Mouse (Mus musculus) limb, embryonic 10.5 days (tissue): ENCODE measurements around the gene Prpf18. TPM values are rescaled to one million over a fixed set of nuclear protein-coding genes. Genes with fewer than 3 reads are reported as not detected.
A peak's percentile ranks its signal among the peaks of the same experiment; 100 is the strongest.

Experiments
- DNase-seq: peaks from one replicate; pipeline ENCODE4 v3.0.0-alpha.2; 2017; ENCODE audit warnings: low spot score
- H3K27ac ChIP-seq: fragments of 300-500 bp; sonication (generic); 2 replicates; pipeline ENCODE4 v1.5.1; 2016; ENCODE audit warnings: mild to moderate bottlenecking
- H3K27me3 ChIP-seq: fragments of 300-500 bp; sonication (generic); 2 replicates; pipeline ENCODE4 v1.6.1; 2016; ENCODE audit warnings: low read depth, mild to moderate bottlenecking; ENCODE audit not compliant: poor library complexity, severe bottlenecking
- H3K36me3 ChIP-seq: fragments of 300-500 bp; sonication (generic); 2 replicates; pipeline ENCODE4 v1.6.1; 2016; ENCODE audit warnings: mild to moderate bottlenecking, moderate library complexity
- H3K4me1 ChIP-seq: fragments of 300-500 bp; sonication (generic); 2 replicates; pipeline ENCODE4 v1.6.1; 2016
- H3K4me3 ChIP-seq: fragments of 300-500 bp; sonication (generic); 2 replicates; pipeline ENCODE4 v1.5.1; 2016; ENCODE audit warnings: mild to moderate bottlenecking, moderate library complexity
- H3K9me3 ChIP-seq: fragments of 300-500 bp; sonication (generic); replicated peaks from 2 replicates; pipeline ENCODE4 v1.6.1; 2016; ENCODE audit warnings: mild to moderate bottlenecking
- WGBS: fragments of 180-500 bp; shearing (Covaris S2); methylation state at CpG from one replicate; pipeline ENCODE4 v1.1.7; 2016; 5-methylcytosine and 5-hydroxymethylcytosine counted together
- polyA plus RNA-seq: library from polyadenylated mRNA; unstranded; fragments of >200 nt; fragmentation: Nextera tagmentation; extraction: Ambion mirVana; gene quantifications from 2 replicates; pipeline ENCODE4 v1.2.1, GENCODE M21; 2016

Gene Prpf18
- polyA plus RNA-seq, 1 experiment from 2014 or later = 42.1 TPM

DNA sequence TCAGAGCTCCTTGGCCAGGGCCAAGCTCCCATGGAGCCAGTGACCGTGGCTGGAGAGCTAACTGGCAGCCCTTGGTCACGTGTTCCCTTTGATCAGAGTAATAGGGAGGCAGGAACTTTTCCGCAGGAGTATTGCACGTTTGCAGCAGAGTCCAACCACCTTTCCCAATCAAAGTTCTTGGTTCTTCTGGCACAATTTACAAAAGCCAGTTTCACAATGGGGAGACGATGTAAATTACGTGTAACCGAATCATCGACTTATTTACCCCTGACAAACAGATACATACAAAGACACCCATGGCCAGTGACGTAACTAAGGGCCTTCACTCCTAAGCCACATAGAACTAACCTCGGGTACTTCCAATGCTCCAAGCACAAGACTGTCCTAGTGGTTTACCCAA lies 42.5 kb downstream of the Prpf18 start:
- no peak for DNase-seq
- H3K27me3 ChIP-seq = no peaks in the 10 kb centered on the region
- peaks cover 98% of the 10 kb centered on the region for H3K36me3 ChIP-seq
- no peaks in the 10 kb centered on the region for H3K9me3 ChIP-seq
- 81% methylated on average over 10 of the region's 10 CpGs for WGBS
- H3K4me1 ChIP-seq = peaks cover 5% of the 10 kb centered on the region; the same call in 1 of the 2 replicates
- no peak overlapping the region for H3K4me3 ChIP-seq
- no peak overlapping the region for H3K27ac ChIP-seq

DNA sequence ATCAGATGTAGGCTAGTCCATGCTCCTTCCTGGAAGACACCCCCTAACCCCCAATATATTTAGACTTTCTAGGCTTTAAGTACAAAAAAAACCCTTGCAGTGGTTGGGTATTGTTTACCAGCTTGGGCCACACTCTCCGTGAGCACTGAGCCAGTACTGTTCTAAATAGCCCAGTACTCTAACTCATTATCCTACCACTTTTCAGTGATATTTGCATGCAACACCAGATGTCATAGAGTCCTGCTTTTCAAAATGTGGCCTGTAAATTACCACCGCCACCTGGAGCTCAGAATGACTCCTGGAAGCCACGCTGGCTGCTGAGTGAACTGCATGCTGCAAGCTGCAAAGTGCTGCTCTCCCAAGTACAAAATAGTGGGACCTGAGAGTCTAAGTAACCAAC lies 43.7 kb downstream of the Prpf18 start:
- Histone ChIP-seq H3K4me1 (peaks cover 8% of the 10 kb centered on the region), H3K9me3 (no peaks in the 10 kb centered on the region), H3K27ac (peak overlapping the region; percentile 11), H3K27me3 (no peaks in the 10 kb centered on the region), H3K4me3 (no peak overlapping the region), H3K36me3 (peaks cover 100% of the 10 kb centered on the region)
- WGBS = 84% methylated on average over 3 of the region's 3 CpGs
- no peak for DNase-seq

DNA sequence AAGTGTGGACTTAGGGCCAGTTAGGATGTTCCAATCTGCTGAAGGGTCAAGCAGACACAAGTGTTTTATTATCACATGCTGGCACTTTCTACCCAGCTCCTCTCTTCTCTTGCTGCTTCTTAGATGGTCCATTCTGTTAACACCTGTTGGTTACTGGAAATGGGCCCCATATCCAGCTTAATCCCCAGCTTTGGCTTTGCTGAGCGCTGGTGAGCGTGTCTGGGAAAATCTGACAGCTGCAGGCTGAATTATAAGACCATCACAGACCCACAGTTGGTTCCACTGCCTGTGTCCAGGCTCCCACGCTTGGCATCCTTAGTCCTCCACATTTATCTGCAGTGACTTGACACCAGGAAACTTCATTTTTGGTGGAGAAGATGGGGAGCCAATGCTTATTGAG lies 45.4 kb downstream of the Prpf18 start:
- peaks cover 100% of the 10 kb centered on the region for H3K36me3 ChIP-seq
- H3K27ac ChIP-seq = no peak overlapping the region
- H3K27me3 ChIP-seq = no peaks in the 10 kb centered on the region
- no peak for DNase-seq
- H3K4me1 ChIP-seq = peaks cover 14% of the 10 kb centered on the region
- WGBS = 95% methylated on average over 3 of the region's 3 CpGs
- H3K4me3 ChIP-seq = no peak overlapping the region
- no peaks in the 10 kb centered on the region for H3K9me3 ChIP-seq

- DNase-seq = no peak
- H3K36me3 ChIP-seq = peaks cover 100% of the 10 kb centered on the region
- H3K27ac ChIP-seq = no peak overlapping the region
- no peaks in the 10 kb centered on the region for H3K27me3 ChIP-seq
- no peak overlapping the region for H3K4me3 ChIP-seq
- H3K4me1 ChIP-seq = peaks cover 39% of the 10 kb centered on the region
- WGBS = 85% methylated on average over 33 of the region's 33 CpGs
- H3K9me3 ChIP-seq = no peaks in the 10 kb centered on the region
Observed at GRCm38 (mm10) chr2:4603361-4603945, 48.5 kb downstream of the Prpf18 start.

- Histone ChIP-seq H3K4me3 (no peak overlapping the region), H3K27ac (peak overlapping the region; percentile 4; the same call in 1 of the 2 replicates), H3K27me3 (no peaks in the 10 kb centered on the region), H3K9me3 (no peaks in the 10 kb centered on the region), H3K4me1 (peaks cover 37% of the 10 kb centered on the region), H3K36me3 (peaks cover 100% of the 10 kb centered on the region)
- DNase-seq = peak; percentile 61
- 44% methylated on average over 15 of the region's 15 CpGs for WGBS
Observed at GRCm38 (mm10) chr2:4601034-4601890, 50.7 kb downstream of the Prpf18 start.

DNA sequence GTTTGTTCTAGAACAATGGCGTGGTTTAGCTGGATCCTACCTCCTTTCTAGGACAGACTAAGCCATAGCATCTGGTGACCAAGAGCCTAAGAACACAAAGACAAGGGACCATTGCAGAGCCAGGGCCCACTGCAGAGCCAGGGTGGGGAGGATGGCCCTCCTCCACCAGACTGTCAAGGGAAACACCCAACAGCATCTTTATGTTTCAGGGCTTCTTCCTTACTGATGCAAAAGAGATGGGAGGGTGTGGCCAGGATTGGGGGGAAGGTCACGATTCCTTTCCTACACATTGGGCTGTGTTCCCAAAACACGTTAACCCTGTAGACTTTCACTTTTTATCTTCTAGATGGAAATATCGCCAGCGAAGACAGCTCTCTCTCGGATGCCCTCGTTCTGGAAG lies 54.9 kb downstream of the Prpf18 start:
- DNase-seq = no peak
- Histone ChIP-seq H3K36me3 (peaks cover 100% of the 10 kb centered on the region), H3K9me3 (no peaks in the 10 kb centered on the region), H3K27ac (no peak overlapping the region), H3K4me1 (peaks cover 48% of the 10 kb centered on the region), H3K27me3 (no peaks in the 10 kb centered on the region), H3K4me3 (no peak overlapping the region)
- 91% methylated on average over 7 of the region's 7 CpGs for WGBS

DNA sequence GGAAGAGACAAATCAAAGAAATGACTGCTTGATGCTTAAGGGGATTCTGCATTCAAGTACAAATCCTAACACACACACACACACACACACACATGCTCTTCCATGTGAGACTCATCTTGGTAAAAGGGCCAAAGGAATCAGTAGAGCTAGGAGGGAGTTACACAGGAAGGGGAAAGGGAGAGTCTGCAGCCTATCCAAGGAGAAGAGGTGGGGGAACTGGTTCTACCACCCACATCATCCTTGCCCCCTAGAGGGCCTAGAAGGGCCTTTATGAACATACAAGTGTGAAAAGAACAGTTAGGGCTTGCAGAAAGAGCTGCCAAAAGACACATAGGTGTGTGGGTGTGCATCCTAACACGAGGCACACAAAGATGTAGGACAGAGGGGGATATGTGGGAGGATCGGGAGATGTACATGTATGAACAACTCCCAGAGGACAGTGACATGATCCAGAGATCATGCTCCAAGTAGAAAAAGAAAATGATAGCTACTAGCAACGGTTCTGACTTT lies 58.0 kb downstream of the Prpf18 start:
- no peak overlapping the region for H3K27ac ChIP-seq
- H3K4me1 ChIP-seq = peaks cover 28% of the 10 kb centered on the region
- DNase-seq = no peak
- H3K27me3 ChIP-seq = no peaks in the 10 kb centered on the region
- H3K4me3 ChIP-seq = no peak overlapping the region
- H3K36me3 ChIP-seq = peaks cover 99% of the 10 kb centered on the region
- no peaks in the 10 kb centered on the region for H3K9me3 ChIP-seq
- WGBS = 93% methylated on average over 3 of the region's 3 CpGs

GRCm38 (mm10) chr2:4593433-4593832 lies 58.5 kb downstream of the Prpf18 start:
- Histone ChIP-seq H3K27ac (no peak overlapping the region), H3K4me3 (no peak overlapping the region), H3K36me3 (peaks cover 99% of the 10 kb centered on the region), H3K27me3 (no peaks in the 10 kb centered on the region), H3K9me3 (no peaks in the 10 kb centered on the region), H3K4me1 (peaks cover 33% of the 10 kb centered on the region)
- whole genome bisulfite sequencing = 28% methylated on average over 9 of the region's 9 CpGs
- peak; percentile 63 for DNase-seq

DNA sequence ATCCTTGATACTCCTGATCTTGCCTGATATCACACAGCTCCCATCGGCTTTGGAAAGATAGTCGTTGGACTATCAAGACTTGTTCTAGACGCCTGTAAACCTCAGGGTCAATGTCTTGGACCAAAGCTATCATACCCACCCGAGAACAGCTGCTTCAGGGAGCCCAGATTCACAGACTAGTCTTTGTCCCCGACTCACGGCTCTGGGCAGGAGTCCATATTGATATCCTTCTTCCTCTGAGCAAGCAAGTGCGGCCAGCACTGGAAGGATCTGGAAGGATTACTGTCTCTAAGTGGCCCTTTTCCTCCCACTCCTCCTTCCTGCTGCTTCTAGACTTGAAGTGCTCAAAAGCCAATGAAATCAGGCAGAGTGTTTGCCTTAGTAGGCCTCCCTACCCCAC lies 59.2 kb downstream of the Prpf18 start:
- no peak for DNase-seq
- Histone ChIP-seq H3K27ac (no peak overlapping the region), H3K4me3 (no peak overlapping the region), H3K9me3 (no peaks in the 10 kb centered on the region), H3K36me3 (peaks cover 95% of the 10 kb centered on the region), H3K4me1 (peaks cover 41% of the 10 kb centered on the region), H3K27me3 (no peaks in the 10 kb centered on the region)
- 94% methylated on average over 7 of the region's 7 CpGs for WGBS

- no peaks in the 10 kb centered on the region for H3K9me3 ChIP-seq
- peaks cover 51% of the 10 kb centered on the region for H3K4me1 ChIP-seq
- H3K27me3 ChIP-seq = no peaks in the 10 kb centered on the region
- peaks cover 93% of the 10 kb centered on the region for H3K36me3 ChIP-seq
- 86% methylated on average over 3 of the region's 3 CpGs for WGBS
- DNase-seq = no peak
- no peak overlapping the region for H3K4me3 ChIP-seq
- no peak overlapping the region for H3K27ac ChIP-seq
Observed at GRCm38 (mm10) chr2:4591647-4592046, 60.3 kb downstream of the Prpf18 start.

DNA sequence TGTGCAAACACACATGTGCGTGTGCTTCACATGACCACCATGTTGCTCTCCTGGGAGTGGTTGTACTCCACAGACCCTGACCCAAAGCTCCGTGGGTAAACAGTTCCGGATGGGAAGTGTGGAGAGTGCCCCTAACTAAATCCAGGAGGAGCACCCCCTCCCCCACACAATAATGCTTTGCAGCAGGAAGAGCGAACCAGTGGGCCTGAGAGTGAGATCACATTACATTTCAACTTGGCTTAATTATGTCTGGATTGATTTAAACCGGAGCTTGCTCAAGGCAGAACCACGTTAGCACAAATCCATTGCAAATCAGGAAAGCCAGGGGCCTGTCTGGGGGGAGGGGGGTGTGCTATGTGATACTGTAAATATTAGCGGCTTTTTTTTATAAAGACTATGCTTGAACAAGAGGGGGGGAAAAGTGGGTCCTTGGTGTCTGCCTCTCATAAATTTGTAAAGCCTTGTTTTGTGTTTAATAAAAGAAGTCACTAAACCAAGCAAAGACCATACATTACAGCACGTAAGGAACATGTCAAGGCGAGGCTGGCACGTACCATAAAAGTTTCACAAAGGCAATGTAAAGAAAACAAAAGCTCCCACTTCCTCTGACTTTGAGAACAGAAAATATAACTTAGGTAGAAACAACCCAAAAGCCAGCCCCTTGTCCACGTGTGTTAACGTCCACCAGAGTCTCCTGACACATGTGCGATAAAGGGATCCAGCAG lies 64.1 kb downstream of the Prpf18 start:
- peaks cover 73% of the 10 kb centered on the region for H3K4me1 ChIP-seq
- peak; percentile 87 for DNase-seq
- no peaks in the 10 kb centered on the region for H3K9me3 ChIP-seq
- H3K27ac ChIP-seq = peak overlapping the region; percentile 90
- H3K36me3 ChIP-seq = peaks cover 72% of the 10 kb centered on the region
- H3K4me3 ChIP-seq = no peak overlapping the region
- 22% methylated on average over 13 of the region's 13 CpGs for WGBS
- H3K27me3 ChIP-seq = no peaks in the 10 kb centered on the region

GRCm38 (mm10) chr2:4586245-4586644 lies 65.7 kb downstream of the Prpf18 start:
- DNase-seq = no peak
- 29% methylated on average over 11 of the region's 11 CpGs for WGBS
- Histone ChIP-seq H3K4me3 (no peak overlapping the region), H3K27me3 (no peaks in the 10 kb centered on the region), H3K36me3 (peaks cover 72% of the 10 kb centered on the region), H3K4me1 (peaks cover 80% of the 10 kb centered on the region), H3K27ac (peak overlapping the region; percentile 90), H3K9me3 (no peaks in the 10 kb centered on the region)

- no peak for DNase-seq
- peaks cover 73% of the 10 kb centered on the region for H3K36me3 ChIP-seq
- WGBS = 37% methylated on average over 5 of the region's 5 CpGs
- peaks cover 77% of the 10 kb centered on the region for H3K4me1 ChIP-seq
- no peaks in the 10 kb centered on the region for H3K9me3 ChIP-seq
- H3K27ac ChIP-seq = no peak overlapping the region
- H3K4me3 ChIP-seq = no peak overlapping the region
- no peaks in the 10 kb centered on the region for H3K27me3 ChIP-seq
Observed at GRCm38 (mm10) chr2:4584252-4584651, 67.7 kb downstream of the Prpf18 start.
